Mouse (Mus musculus) liver, embryonic 11.5 days (tissue): ENCODE data around the gene Dnmt3a. TPM values are rescaled to one million over a fixed set of nuclear protein-coding genes. Genes with fewer than 3 reads are reported as not detected.

Source experiments
- ATAC-seq: fragments of 200-750 bp; cut with Nextera tagmentation; replicated peaks from 2 replicates; pipeline ENCODE4 v1.8.0; 2017; ENCODE audit warnings: moderate number of reproducible peaks, mild to moderate bottlenecking, moderate TSS enrichment, moderate library complexity; ENCODE audit not compliant: low FRiP score
- DNase-seq: peaks from one replicate; pipeline ENCODE4 v3.0.0-alpha.2; 2017; ENCODE audit warnings: low spot score
- H3K27ac ChIP-seq: fragments of 300-500 bp; sonication (generic); 2 replicates; pipeline ENCODE4 v1.5.1; 2014; ENCODE audit warnings: mild to moderate bottlenecking, low read depth, low read length, control low read depth
- H3K27me3 ChIP-seq: fragments of 300-500 bp; sonication (generic); replicated peaks from 2 replicates; pipeline ENCODE4 v1.6.1; 2014; ENCODE audit warnings: low read length, mixed read lengths; ENCODE audit not compliant: control insufficient read depth, insufficient read depth
- H3K36me3 ChIP-seq: fragments of 300-500 bp; sonication (generic); 2 replicates; pipeline ENCODE4 v1.6.1; 2014; ENCODE audit warnings: mild to moderate bottlenecking, low read length, moderate library complexity, mixed read lengths; ENCODE audit not compliant: control insufficient read depth, insufficient read depth
- H3K4me1 ChIP-seq: fragments of 300-500 bp; sonication (generic); replicated peaks from 2 replicates; pipeline ENCODE4 v1.6.1; 2014; ENCODE audit warnings: low read length, mixed read lengths; ENCODE audit not compliant: control insufficient read depth, insufficient read depth
- H3K4me2 ChIP-seq: fragments of 300-500 bp; sonication (generic); 2 replicates; pipeline ENCODE4 v1.6.1; 2014; ENCODE audit warnings: mild to moderate bottlenecking, control low read depth, moderate library complexity
- H3K4me3 ChIP-seq: fragments of 300-500 bp; sonication (generic); 2 replicates; pipeline ENCODE4 v1.5.1; 2014; ENCODE audit warnings: low read depth, low read length, control low read depth
- H3K9ac ChIP-seq: fragments of 300-500 bp; sonication (generic); 2 replicates; pipeline ENCODE4 v1.6.1; 2014; ENCODE audit warnings: low read depth, low read length, control low read depth
- H3K9me3 ChIP-seq: fragments of 300-500 bp; sonication (generic); 2 replicates; pipeline ENCODE4 v1.6.1; 2016; ENCODE audit warnings: low read length, inconsistent platforms, mixed read lengths; ENCODE audit not compliant: control insufficient read depth
- WGBS: fragments of 180-500 bp; shearing (Covaris S2); extraction: QIAGEN DNeasy Blood & Tissue Kit; methylation state at CpG from one replicate; pipeline ENCODE4 v1.1.7; 2014; 5-methylcytosine and 5-hydroxymethylcytosine counted together
- polyA plus RNA-seq: library from polyadenylated mRNA; unstranded; fragments of >200 nt; fragmentation: Nextera tagmentation; extraction: Ambion mirVana; gene quantifications from 2 replicates; pipeline ENCODE4 v1.2.1, GENCODE M21; 2014

The Dnmt3a gene
- polyA plus RNA-seq, 1 experiment from 2014 or later: 73.3 TPM

GRCm38 (mm10) chr12:3789626-3790185, 16.1 kb upstream of the Dnmt3a start:
- H3K4me3 ChIP-seq: no peak overlapping the region
- H3K9me3 ChIP-seq: no peaks in the 10 kb centered on the region
- H3K4me2 ChIP-seq: no peak overlapping the region
- no peak overlapping the region for H3K27ac ChIP-seq
- DNase-seq (no peak), ATAC-seq (no peak)
- H3K36me3 ChIP-seq: no peaks in the 10 kb centered on the region
- 71% methylated on average over 5 of the region's 5 CpGs for WGBS
- H3K9ac ChIP-seq: no peak overlapping the region
- H3K27me3 ChIP-seq: peaks cover 13% of the 10 kb centered on the region
- H3K4me1 ChIP-seq: peaks cover 10% of the 10 kb centered on the region

GRCm38 (mm10) chr12:3791257-3791656, 14.6 kb upstream of the Dnmt3a start:
- 48% methylated on average over 7 of the region's 7 CpGs for WGBS
- Histone ChIP-seq H3K4me2 (peak overlapping the region; percentile 58), H3K9ac (no peak overlapping the region), H3K27ac (no peak overlapping the region), H3K36me3 (no peaks in the 10 kb centered on the region), H3K4me3 (peak overlapping the region; percentile 13; the same call in 1 of the 2 replicates), H3K4me1 (0 out of 2 replicates have a peak, but pooled peaks cover 3% of the 10 kb centered on the region), H3K27me3 (peaks cover 13% of the 10 kb centered on the region), H3K9me3 (no peaks in the 10 kb centered on the region)
- ATAC-seq (no peak), DNase-seq (no peak)

- DNase-seq (peak; percentile 91), ATAC-seq (peak; percentile 92)
- H3K4me3 ChIP-seq: peak overlapping the region; percentile 27
- H3K27ac ChIP-seq: no peak overlapping the region
- 0 out of 2 replicates have a peak, but pooled peaks cover 3% of the 10 kb centered on the region for H3K4me1 ChIP-seq
- no peaks in the 10 kb centered on the region for H3K36me3 ChIP-seq
- H3K4me2 ChIP-seq: peak overlapping the region; percentile 58
- H3K9me3 ChIP-seq: no peaks in the 10 kb centered on the region
- under 1% methylated on average over 22 of the region's 22 CpGs for WGBS
- no peak overlapping the region for H3K9ac ChIP-seq
- H3K27me3 ChIP-seq: peaks cover 13% of the 10 kb centered on the region
Observed at GRCm38 (mm10) chr12:3791732-3792131, 14.1 kb upstream of the Dnmt3a start.

- H3K36me3 ChIP-seq: no peaks in the 10 kb centered on the region
- H3K4me3 ChIP-seq: peak overlapping the region; percentile 27
- H3K9me3 ChIP-seq: no peaks in the 10 kb centered on the region
- H3K4me2 ChIP-seq: peak overlapping the region; percentile 58
- WGBS: 21% methylated on average over 8 of the region's 8 CpGs
- H3K9ac ChIP-seq: no peak overlapping the region
- DNase-seq (no peak), ATAC-seq (no peak)
- H3K27ac ChIP-seq: no peak overlapping the region
- 0 out of 2 replicates have a peak, but pooled peaks cover 3% of the 10 kb centered on the region for H3K4me1 ChIP-seq
- H3K27me3 ChIP-seq: peaks cover 13% of the 10 kb centered on the region
Observed at GRCm38 (mm10) chr12:3792248-3792647, 13.6 kb upstream of the Dnmt3a start.

GRCm38 (mm10) chr12:3795569-3795968, 10.2 kb upstream of the Dnmt3a start:
- no peak overlapping the region for H3K27ac ChIP-seq
- H3K4me2 ChIP-seq: no peak overlapping the region
- 0 out of 2 replicates have a peak, but pooled peaks cover 3% of the 10 kb centered on the region for H3K4me1 ChIP-seq
- ATAC-seq: no peak; the same call in 1 of the 2 replicates
- H3K4me3 ChIP-seq: no peak overlapping the region
- no peak overlapping the region for H3K9ac ChIP-seq
- no peaks in the 10 kb centered on the region for H3K36me3 ChIP-seq
- no peak for DNase-seq
- 37% methylated on average over 4 of the region's 4 CpGs for WGBS
- H3K27me3 ChIP-seq: peaks cover 17% of the 10 kb centered on the region
- H3K9me3 ChIP-seq: no peaks in the 10 kb centered on the region

GRCm38 (mm10) chr12:3799551-3799950, 6.3 kb upstream of the Dnmt3a start:
- no peak overlapping the region for H3K9ac ChIP-seq
- no peaks in the 10 kb centered on the region for H3K4me1 ChIP-seq
- WGBS: 52% methylated on average over 1 of the region's 1 CpGs
- no peak for ATAC-seq
- H3K27ac ChIP-seq: no peak overlapping the region
- peaks cover 24% of the 10 kb centered on the region for H3K27me3 ChIP-seq
- no peaks in the 10 kb centered on the region for H3K9me3 ChIP-seq
- DNase-seq: no peak
- H3K36me3 ChIP-seq: no peaks in the 10 kb centered on the region
- no peak overlapping the region for H3K4me3 ChIP-seq
- no peak overlapping the region for H3K4me2 ChIP-seq

- DNase-seq (peak; percentile 79), ATAC-seq (peak; percentile 74)
- peak overlapping the region; percentile 80 for H3K9ac ChIP-seq
- no peaks in the 10 kb centered on the region for H3K36me3 ChIP-seq
- peaks cover 26% of the 10 kb centered on the region for H3K4me1 ChIP-seq
- 1% methylated on average over 34 of the region's 41 CpGs for WGBS
- peak overlapping the region; percentile 88 for H3K4me3 ChIP-seq
- H3K27me3 ChIP-seq: peaks cover 39% of the 10 kb centered on the region
- H3K9me3 ChIP-seq: no peaks in the 10 kb centered on the region
- H3K4me2 ChIP-seq: peak overlapping the region; percentile 90
- peak overlapping the region; percentile 88 for H3K27ac ChIP-seq
Observed at GRCm38 (mm10) chr12:3806271-3806684, 471 bp downstream of the Dnmt3a start.

- Histone ChIP-seq H3K9me3 (no peaks in the 10 kb centered on the region), H3K36me3 (no peaks in the 10 kb centered on the region), H3K27ac (peak overlapping the region; percentile 88), H3K4me3 (peak overlapping the region; percentile 88), H3K4me1 (peaks cover 26% of the 10 kb centered on the region), H3K4me2 (peak overlapping the region; percentile 90), H3K27me3 (peaks cover 36% of the 10 kb centered on the region), H3K9ac (peak overlapping the region; percentile 80)
- WGBS: under 1% methylated on average over 98 of the region's 141 CpGs
- peak; percentile 62 for DNase-seq
- ATAC-seq: peak; percentile 62
Observed at GRCm38 (mm10) chr12:3806703-3807547, 1.1 kb downstream of the Dnmt3a start.
